Mouse (Mus musculus): ENCODE results near the gene Eepd1. TPM values are rescaled to one million over a fixed set of nuclear protein-coding genes. Genes with fewer than 3 reads are reported as not detected.

The Eepd1 gene
- polyA plus RNA-seq, 1 experiment from 2014 or later = 6.9 TPM

- no peak overlapping the region for H3K27ac ChIP-seq (ENCODE audit: low read length)
- no peak for ATAC-seq
- no peaks in the 10 kb centered on the region for H3K9me3 ChIP-seq (ENCODE audit: control insufficient read depth, low read length)
- H3K36me3 ChIP-seq (ENCODE audit: control insufficient read depth, insufficient read depth, low read length) = no peaks in the 10 kb centered on the region
- no peak overlapping the region for H3K9ac ChIP-seq (ENCODE audit: low read depth, low read length)
- no peak overlapping the region for H3K4me3 ChIP-seq (ENCODE audit: low read length)
- H3K4me1 ChIP-seq (ENCODE audit: control insufficient read depth, insufficient read depth, low read length) = no peaks in the 10 kb centered on the region
- 91% methylated on average over 4 of the region's 4 CpGs for WGBS
- no peaks in the 10 kb centered on the region for H3K27me3 ChIP-seq (replicated peaks; ENCODE audit: control insufficient read depth, insufficient read depth, low read length)
- H3K4me2 ChIP-seq (ENCODE audit: low read depth, low read length) = no peak overlapping the region
Observed at GRCm38 (mm10) chr9:25574186-25574585, 92.8 kb downstream of the Eepd1 start.

GRCm38 (mm10) chr9:25578674-25579596 lies 97.6 kb downstream of the Eepd1 start:
- no peak overlapping the region for H3K4me2 ChIP-seq (ENCODE audit: low read depth, low read length)
- no peaks in the 10 kb centered on the region for H3K36me3 ChIP-seq (ENCODE audit: control insufficient read depth, insufficient read depth, low read length)
- H3K27me3 ChIP-seq (replicated peaks; ENCODE audit: control insufficient read depth, insufficient read depth, low read length) = no peaks in the 10 kb centered on the region
- H3K27ac ChIP-seq (ENCODE audit: low read length) = no peak overlapping the region
- peak; percentile 86 for ATAC-seq
- H3K4me3 ChIP-seq (ENCODE audit: low read length) = no peak overlapping the region
- H3K9me3 ChIP-seq (ENCODE audit: control insufficient read depth, low read length) = no peaks in the 10 kb centered on the region
- H3K9ac ChIP-seq (ENCODE audit: low read depth, low read length) = no peak overlapping the region
- no peaks in the 10 kb centered on the region for H3K4me1 ChIP-seq (ENCODE audit: control insufficient read depth, insufficient read depth, low read length)
- WGBS = 52% methylated on average over 7 of the region's 7 CpGs

GRCm38 (mm10) chr9:25583621-25584020 lies 102.3 kb downstream of the Eepd1 start:
- no peak overlapping the region for H3K4me2 ChIP-seq (ENCODE audit: low read depth, low read length)
- no peaks in the 10 kb centered on the region for H3K27me3 ChIP-seq (replicated peaks; ENCODE audit: control insufficient read depth, insufficient read depth, low read length)
- no peak for ATAC-seq
- no peaks in the 10 kb centered on the region for H3K36me3 ChIP-seq (ENCODE audit: control insufficient read depth, insufficient read depth, low read length)
- H3K4me1 ChIP-seq (ENCODE audit: control insufficient read depth, insufficient read depth, low read length) = no peaks in the 10 kb centered on the region
- H3K27ac ChIP-seq (ENCODE audit: low read length) = no peak overlapping the region
- 89% methylated on average over 2 of the region's 2 CpGs for WGBS
- no peak overlapping the region for H3K9ac ChIP-seq (ENCODE audit: low read depth, low read length)
- H3K4me3 ChIP-seq (ENCODE audit: low read length) = no peak overlapping the region
- H3K9me3 ChIP-seq (ENCODE audit: control insufficient read depth, low read length) = no peaks in the 10 kb centered on the region

GRCm38 (mm10) chr9:25585614-25586013 lies 104.3 kb downstream of the Eepd1 start:
- Histone ChIP-seq H3K9me3 (ENCODE audit: control insufficient read depth, low read length) (no peaks in the 10 kb centered on the region), H3K9ac (ENCODE audit: low read depth, low read length) (no peak overlapping the region), H3K4me1 (ENCODE audit: control insufficient read depth, insufficient read depth, low read length) (no peaks in the 10 kb centered on the region), H3K4me3 (ENCODE audit: low read length) (no peak overlapping the region), H3K27me3 (replicated peaks; ENCODE audit: control insufficient read depth, insufficient read depth, low read length) (no peaks in the 10 kb centered on the region), H3K27ac (ENCODE audit: low read length) (no peak overlapping the region), H3K36me3 (ENCODE audit: control insufficient read depth, insufficient read depth, low read length) (no peaks in the 10 kb centered on the region), H3K4me2 (ENCODE audit: low read depth, low read length) (no peak overlapping the region)
- ATAC-seq = no peak
- WGBS = 36% methylated on average over 1 of the region's 1 CpGs

- 68% methylated on average over 2 of the region's 2 CpGs for WGBS
- peaks cover 6% of the 10 kb centered on the region; the same call in 1 of the 2 replicates for H3K4me1 ChIP-seq (ENCODE audit: control insufficient read depth, insufficient read depth, low read length)
- no peak overlapping the region for H3K4me2 ChIP-seq (ENCODE audit: low read depth, low read length)
- no peaks in the 10 kb centered on the region for H3K36me3 ChIP-seq (ENCODE audit: control insufficient read depth, insufficient read depth, low read length)
- H3K9me3 ChIP-seq (ENCODE audit: control insufficient read depth, low read length) = no peaks in the 10 kb centered on the region
- H3K27ac ChIP-seq (ENCODE audit: low read length) = no peak overlapping the region
- no peak overlapping the region for H3K4me3 ChIP-seq (ENCODE audit: low read length)
- H3K27me3 ChIP-seq (replicated peaks; ENCODE audit: control insufficient read depth, insufficient read depth, low read length) = no peaks in the 10 kb centered on the region
- ATAC-seq = no peak
- H3K9ac ChIP-seq (ENCODE audit: low read depth, low read length) = no peak overlapping the region
Observed at GRCm38 (mm10) chr9:25588581-25588980, 107.2 kb downstream of the Eepd1 start.

GRCm38 (mm10) chr9:25590740-25591139 lies 109.4 kb downstream of the Eepd1 start:
- H3K9ac ChIP-seq (ENCODE audit: low read depth, low read length) = no peak overlapping the region
- peaks cover 6% of the 10 kb centered on the region; the same call in 1 of the 2 replicates for H3K4me1 ChIP-seq (ENCODE audit: control insufficient read depth, insufficient read depth, low read length)
- no peak overlapping the region for H3K27ac ChIP-seq (ENCODE audit: low read length)
- ATAC-seq = peak; percentile 52; the same call in 1 of the 2 replicates
- no peaks in the 10 kb centered on the region for H3K9me3 ChIP-seq (ENCODE audit: control insufficient read depth, low read length)
- no peaks in the 10 kb centered on the region for H3K36me3 ChIP-seq (ENCODE audit: control insufficient read depth, insufficient read depth, low read length)
- H3K4me3 ChIP-seq (ENCODE audit: low read length) = no peak overlapping the region
- no peaks in the 10 kb centered on the region for H3K27me3 ChIP-seq (replicated peaks; ENCODE audit: control insufficient read depth, insufficient read depth, low read length)
- no peak overlapping the region for H3K4me2 ChIP-seq (ENCODE audit: low read depth, low read length)
- WGBS = 29% methylated on average over 4 of the region's 4 CpGs

- peak; percentile 74 for ATAC-seq
- H3K4me1 ChIP-seq (ENCODE audit: control insufficient read depth, insufficient read depth, low read length) = peaks cover 6% of the 10 kb centered on the region; the same call in 1 of the 2 replicates
- no peaks in the 10 kb centered on the region for H3K9me3 ChIP-seq (ENCODE audit: control insufficient read depth, low read length)
- H3K27me3 ChIP-seq (replicated peaks; ENCODE audit: control insufficient read depth, insufficient read depth, low read length) = no peaks in the 10 kb centered on the region
- no peak overlapping the region for H3K27ac ChIP-seq (ENCODE audit: low read length)
- H3K4me3 ChIP-seq (ENCODE audit: low read length) = peak overlapping the region; percentile 25
- H3K4me2 ChIP-seq (ENCODE audit: low read depth, low read length) = peak overlapping the region; percentile 36
- H3K9ac ChIP-seq (ENCODE audit: low read depth, low read length) = peak overlapping the region; percentile 13; the same call in 1 of the 2 replicates
- WGBS = 30% methylated on average over 15 of the region's 15 CpGs
- no peaks in the 10 kb centered on the region for H3K36me3 ChIP-seq (ENCODE audit: control insufficient read depth, insufficient read depth, low read length)
Observed at GRCm38 (mm10) chr9:25591390-25592354, 110.3 kb downstream of the Eepd1 start.

GRCm38 (mm10) chr9:25592355-25592955 lies 111.1 kb downstream of the Eepd1 start:
- H3K36me3 ChIP-seq (ENCODE audit: control insufficient read depth, insufficient read depth, low read length) = no peaks in the 10 kb centered on the region
- ATAC-seq = peak; percentile 49
- WGBS = 47% methylated on average over 4 of the region's 4 CpGs
- no peak overlapping the region for H3K4me3 ChIP-seq (ENCODE audit: low read length)
- no peaks in the 10 kb centered on the region for H3K9me3 ChIP-seq (ENCODE audit: control insufficient read depth, low read length)
- no peak overlapping the region for H3K27ac ChIP-seq (ENCODE audit: low read length)
- no peak overlapping the region for H3K9ac ChIP-seq (ENCODE audit: low read depth, low read length)
- no peak overlapping the region for H3K4me2 ChIP-seq (ENCODE audit: low read depth, low read length)
- peaks cover 6% of the 10 kb centered on the region; the same call in 1 of the 2 replicates for H3K4me1 ChIP-seq (ENCODE audit: control insufficient read depth, insufficient read depth, low read length)
- no peaks in the 10 kb centered on the region for H3K27me3 ChIP-seq (replicated peaks; ENCODE audit: control insufficient read depth, insufficient read depth, low read length)

- Histone ChIP-seq H3K27ac (ENCODE audit: low read length) (no peak overlapping the region), H3K9ac (ENCODE audit: low read depth, low read length) (no peak overlapping the region), H3K36me3 (ENCODE audit: control insufficient read depth, insufficient read depth, low read length) (no peaks in the 10 kb centered on the region), H3K27me3 (replicated peaks; ENCODE audit: control insufficient read depth, insufficient read depth, low read length) (no peaks in the 10 kb centered on the region), H3K4me2 (ENCODE audit: low read depth, low read length) (no peak overlapping the region), H3K9me3 (ENCODE audit: control insufficient read depth, low read length) (no peaks in the 10 kb centered on the region), H3K4me3 (ENCODE audit: low read length) (no peak overlapping the region), H3K4me1 (ENCODE audit: control insufficient read depth, insufficient read depth, low read length) (no peaks in the 10 kb centered on the region)
- ATAC-seq = no peak
- 76% methylated on average over 2 of the region's 2 CpGs for WGBS
Observed at GRCm38 (mm10) chr9:25624744-25625143, 143.4 kb downstream of the Eepd1 start.
